Mouse (Mus musculus) spleen, adult 2 months (tissue): ENCODE measurements at regions not wholly inside any gene's neighbourhood (a gene's known extent, or its start where the extent isn't known, plus 50 kb on each side); places are given as distances from the start of the nearest gene placed in this dataset.

Experiments used
- DNase-seq, 2 experiments: peaks; one replicate each; pipeline versions ENCODE4 v3.0.0 to v3.0.0-alpha.2; 2012 to 2021; ENCODE audit warnings: low spot score in 2 of 2, low read depth in 1 of 2
- H3K27ac ChIP-seq: fragments of 200-500 bp; 2 replicates; pipeline ENCODE4 v1.5.1; 2012; ENCODE audit warnings: low read length, inconsistent platforms; ENCODE audit not compliant: insufficient read depth
- H3K27me3 ChIP-seq: fragments of 200-500 bp; 2 replicates; pipeline ENCODE4 v1.6.1; 2012; ENCODE audit warnings: mild to moderate bottlenecking, moderate library complexity, low read length, inconsistent platforms; ENCODE audit not compliant: control insufficient read depth, insufficient read depth
- H3K36me3 ChIP-seq: fragments of 200-500 bp; 2 replicates; pipeline ENCODE4 v1.6.1; 2012; ENCODE audit warnings: mild to moderate bottlenecking, low read length, inconsistent platforms; ENCODE audit not compliant: control insufficient read depth, insufficient read depth
- H3K4me1 ChIP-seq: fragments of 200-500 bp; 2 replicates; pipeline ENCODE4 v1.6.1; 2011; ENCODE audit warnings: inconsistent platforms; ENCODE audit not compliant: control insufficient read depth, insufficient read depth, insufficient read length
- H3K4me3 ChIP-seq: fragments of 200-500 bp; 2 replicates; pipeline ENCODE4 v1.5.1; 2011; ENCODE audit warnings: mild to moderate bottlenecking, inconsistent platforms; ENCODE audit not compliant: insufficient read depth, insufficient read length; ENCODE audit errors: extremely low read depth
- CTCF ChIP-seq: fragments of 200-500 bp; IDR thresholded peaks from 2 replicates; pipeline ENCODE4 v1.5.1; 2011; ENCODE audit warnings: mild to moderate bottlenecking, inconsistent platforms; ENCODE audit not compliant: insufficient read depth, insufficient read length, insufficient replicate concordance; ENCODE audit errors: extremely low read depth
- POLR2A ChIP-seq: fragments of 200-500 bp; IDR thresholded peaks from 2 replicates; pipeline ENCODE4 v1.6.1; 2011; ENCODE audit warnings: low read depth, low read length, inconsistent platforms
- WGBS: fragments of 180-500 bp; shearing (Covaris S2); methylation state at CpG from one replicate; pipeline ENCODE4 v1.1.7; 2018; 5-methylcytosine and 5-hydroxymethylcytosine counted together

- TF ChIP-seq POLR2A (no peak), CTCF (no peak)
- Histone ChIP-seq H3K27ac (no peak overlapping the region), H3K36me3 (no peaks in the 10 kb centered on the region), H3K27me3 (no peaks in the 10 kb centered on the region), H3K4me1 (no peaks in the 10 kb centered on the region), H3K4me3 (no peak overlapping the region)
- 41% methylated on average over 5 of the region's 5 CpGs for WGBS
- no peak for DNase-seq
Measured at GRCm38 (mm10) chr9:113601451-113601850, 106.6 kb downstream of the Pdcd6ip start.

GRCm38 (mm10) chr9:113587260-113587659 lies 120.8 kb downstream of the Pdcd6ip start:
- TF ChIP-seq CTCF (no peak), POLR2A (no peak)
- Histone ChIP-seq H3K4me1 (no peaks in the 10 kb centered on the region), H3K27me3 (no peaks in the 10 kb centered on the region), H3K36me3 (no peaks in the 10 kb centered on the region), H3K27ac (no peak overlapping the region), H3K4me3 (no peak overlapping the region)
- no peak for DNase-seq
- WGBS: 62% methylated on average over 6 of the region's 6 CpGs

- TF ChIP-seq CTCF (no peak), POLR2A (no peak)
- Histone ChIP-seq H3K4me3 (no peak overlapping the region), H3K4me1 (no peaks in the 10 kb centered on the region), H3K36me3 (no peaks in the 10 kb centered on the region), H3K27ac (no peak overlapping the region), H3K27me3 (no peaks in the 10 kb centered on the region)
- WGBS: 88% methylated on average over 4 of the region's 4 CpGs
- DNase-seq: no peak
Measured at GRCm38 (mm10) chr9:113586477-113586876, 121.6 kb downstream of the Pdcd6ip start.

- H3K4me3 ChIP-seq: no peak overlapping the region
- 85% methylated on average over 9 of the region's 9 CpGs for WGBS
- TF ChIP-seq POLR2A (no peak), CTCF (no peak)
Measured at GRCm38 (mm10) chr9:113578221-113578620, 129.8 kb downstream of the Pdcd6ip start.

GRCm38 (mm10) chr9:113568849-113569248 lies 139.2 kb downstream of the Pdcd6ip start:
- Histone ChIP-seq H3K27ac (no peak overlapping the region), H3K4me3 (no peak overlapping the region), H3K4me1 (no peaks in the 10 kb centered on the region), H3K27me3 (no peaks in the 10 kb centered on the region), H3K36me3 (no peaks in the 10 kb centered on the region)
- 80% methylated on average over 1 of the region's 1 CpGs for WGBS
- TF ChIP-seq CTCF (no peak), POLR2A (no peak)
- no peak for DNase-seq

More at GRCm38 (mm10) chr9:113578221-113578620, 129.8 kb downstream of the Pdcd6ip start:
- Histone ChIP-seq H3K27me3 (no peaks in the 10 kb centered on the region), H3K4me1 (no peaks in the 10 kb centered on the region), H3K27ac (no peak overlapping the region), H3K36me3 (no peaks in the 10 kb centered on the region)
- no peak for DNase-seq

- no peak overlapping the region for H3K4me3 ChIP-seq
- H3K27ac ChIP-seq: no peak overlapping the region
- TF ChIP-seq CTCF (no peak), POLR2A (no peak)
- no peaks in the 10 kb centered on the region for H3K27me3 ChIP-seq
- 88% methylated on average over 1 of the region's 1 CpGs for WGBS
- DNase-seq: no peak
- H3K4me1 ChIP-seq: no peaks in the 10 kb centered on the region
- no peaks in the 10 kb centered on the region for H3K36me3 ChIP-seq
Measured at GRCm38 (mm10) chr9:113567705-113568104, 140.4 kb downstream of the Pdcd6ip start.

GRCm38 (mm10) chr9:113566620-113567019 lies 141.4 kb downstream of the Pdcd6ip start:
- Histone ChIP-seq H3K4me3 (no peak overlapping the region), H3K4me1 (no peaks in the 10 kb centered on the region), H3K27me3 (no peaks in the 10 kb centered on the region), H3K27ac (no peak overlapping the region), H3K36me3 (no peaks in the 10 kb centered on the region)
- no peak for DNase-seq
- WGBS: 14% methylated on average over 3 of the region's 3 CpGs
- TF ChIP-seq CTCF (no peak), POLR2A (no peak)
